9 mouse cellular contexts compared by ENCODE assay signal in the genomic region with DNA sequence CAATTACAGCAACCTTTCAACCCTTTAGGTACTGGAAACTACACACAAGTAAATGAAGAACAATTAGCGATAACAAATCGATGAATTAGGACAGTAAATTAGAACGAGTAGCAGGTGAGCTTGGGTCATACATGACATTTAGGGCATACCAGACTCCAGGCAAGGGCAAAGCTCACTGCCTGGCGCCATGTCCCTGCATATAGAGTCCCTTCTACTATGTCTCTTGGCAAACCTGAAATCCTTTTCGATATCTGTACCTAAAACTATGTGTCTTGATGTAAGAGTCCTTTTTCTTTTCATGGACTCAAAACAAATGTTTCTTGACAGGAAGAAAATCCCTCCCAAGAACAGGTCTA. TPM values are rescaled to one million over a fixed set of nuclear protein-coding genes. Genes with fewer than 3 reads are reported as not detected.
DNase-seq lines count a peak whose midpoint lies in the region; ATAC-seq and TF ChIP-seq lines count a peak whose summit lies in the region.
"Had no signal": no experiment of that assay in that cellular context is flagged by ENCODE, and none has a peak within 500 bp of the region (broad histone marks: within the 10 kb centered on the region; RNA-seq: fewer than 3 reads in every experiment).

No protein-coding gene starts in this region.

- H3K4me1 ChIP-seq in forebrain, embryonic 11.5 days (replicated peaks; ENCODE audit: control insufficient read depth, insufficient read depth, low read length): peaks cover 18% of the 10 kb centered on the region
- peaks cover 26% of the 10 kb centered on the region; the same call in 1 of the 2 replicates for H3K4me1 ChIP-seq in forebrain, postnatal 0 days (ENCODE audit: insufficient read depth)
- H3K4me1 ChIP-seq in hindbrain, embryonic 13.5 days (replicated peaks): peaks cover 50% of the 10 kb centered on the region
- peaks cover 8% of the 10 kb centered on the region for H3K4me1 ChIP-seq in hindbrain, embryonic 11.5 days (replicated peaks; ENCODE audit: control insufficient read depth, insufficient read depth, low read length)
- H3K4me1 ChIP-seq in hindbrain, embryonic 15.5 days (replicated peaks): peaks cover 46% of the 10 kb centered on the region
- peaks cover 50% of the 10 kb centered on the region for H3K4me1 ChIP-seq in midbrain, embryonic 15.5 days

- 0 out of 2 replicates have a peak overlapping the region, but pooled peaks have one; percentile 2 for H3K4me2 ChIP-seq in forebrain, embryonic 11.5 days (ENCODE audit: low read depth, low read length, severe bottlenecking)
- H3K4me2 ChIP-seq in forebrain, postnatal 0 days (ENCODE audit: low read depth): no peak overlapping the region
- peak overlapping the region; percentile 27; the same call in 1 of the 2 replicates for H3K4me2 ChIP-seq in hindbrain, embryonic 13.5 days
- H3K4me2 ChIP-seq in hindbrain, embryonic 11.5 days (replicated peaks; ENCODE audit: low read depth, low read length): no peak overlapping the region
- no peak overlapping the region for H3K4me2 ChIP-seq in hindbrain, embryonic 15.5 days
- 0 out of 2 replicates have a peak overlapping the region, but pooled peaks have one; percentile 6 for H3K4me2 ChIP-seq in midbrain, embryonic 15.5 days

- H3K9me3 ChIP-seq in forebrain, embryonic 11.5 days (ENCODE audit: control insufficient read depth, low read length): no peaks in the 10 kb centered on the region
- no peaks in the 10 kb centered on the region for H3K9me3 ChIP-seq in forebrain, postnatal 0 days (ENCODE audit: low read length)
- H3K9me3 ChIP-seq in hindbrain, embryonic 13.5 days: no peaks in the 10 kb centered on the region
- no peaks in the 10 kb centered on the region for H3K9me3 ChIP-seq in hindbrain, embryonic 11.5 days (ENCODE audit: control insufficient read depth, low read length)
- no peaks in the 10 kb centered on the region for H3K9me3 ChIP-seq in hindbrain, embryonic 15.5 days
- H3K9me3 ChIP-seq in midbrain, embryonic 15.5 days: no peaks in the 10 kb centered on the region

- no peak; the same call in 1 of the 2 replicates for ATAC-seq in forebrain, embryonic 11.5 days (replicated peaks; ENCODE audit: low FRiP score)
- no peak for ATAC-seq in forebrain, postnatal 0 days
- no peak for ATAC-seq in hindbrain, embryonic 13.5 days (ENCODE audit: low FRiP score)
- ATAC-seq in hindbrain, embryonic 11.5 days (ENCODE audit: low FRiP score): no peak; the same call in 1 of the 2 replicates
- ATAC-seq in hindbrain, embryonic 15.5 days (ENCODE audit: low FRiP score, low read depth): no peak
- peak; percentile 2; the same call in 1 of the 2 replicates for ATAC-seq in midbrain, embryonic 15.5 days (replicated peaks)
- ATAC-seq: lung, postnatal 0 days had no signal

- no peak overlapping the region for H3K4me3 ChIP-seq in forebrain, embryonic 11.5 days (ENCODE audit: low read depth, low read length)
- H3K4me3 ChIP-seq in forebrain, postnatal 0 days (ENCODE audit: low read depth, low read length): no peak overlapping the region
- no peak overlapping the region for H3K4me3 ChIP-seq in hindbrain, embryonic 13.5 days
- no peak overlapping the region for H3K4me3 ChIP-seq in hindbrain, embryonic 11.5 days (ENCODE audit: low read depth, low read length)
- H3K4me3 ChIP-seq in hindbrain, embryonic 15.5 days: no peak overlapping the region
- H3K4me3 ChIP-seq in midbrain, embryonic 15.5 days: no peak overlapping the region

- no peak for TF ChIP-seq CTCF in forebrain, postnatal 0 days (IDR thresholded peaks at IDR 0.05; ENCODE audit: low read depth)

- WGBS in forebrain, embryonic 11.5 days: 29% methylated on average over 5 of the region's 5 CpGs
- WGBS in forebrain, postnatal 0 days: 16% methylated on average over 5 of the region's 5 CpGs
- WGBS in hindbrain, embryonic 13.5 days: 27% methylated on average over 5 of the region's 5 CpGs
- WGBS in hindbrain, embryonic 11.5 days: 39% methylated on average over 5 of the region's 5 CpGs
- 37% methylated on average over 5 of the region's 5 CpGs for WGBS in hindbrain, embryonic 15.5 days
- 33% methylated on average over 5 of the region's 5 CpGs for WGBS in midbrain, embryonic 15.5 days

- no peak for DNase-seq in forebrain, embryonic 11.5 days (ENCODE audit: low spot score)
- DNase-seq in forebrain, postnatal 0 days: no peak
- no peak for DNase-seq in hindbrain, embryonic 11.5 days (ENCODE audit: low spot score)
- no peak for DNase-seq in spleen, adult 18-20 months
- no peak for DNase-seq in urinary bladder, postnatal 25 days (ENCODE audit: low spot score)

- H3K27ac ChIP-seq in forebrain, embryonic 11.5 days (ENCODE audit: low read depth, low read length): peak overlapping the region; percentile 58; the same call in 1 of the 2 replicates
- H3K27ac ChIP-seq in forebrain, postnatal 0 days (ENCODE audit: low read depth, low read length): no peak overlapping the region
- peak overlapping the region; percentile 74 for H3K27ac ChIP-seq in hindbrain, embryonic 13.5 days
- no peak overlapping the region for H3K27ac ChIP-seq in hindbrain, embryonic 11.5 days (ENCODE audit: low read depth, low read length)
- H3K27ac ChIP-seq in hindbrain, embryonic 15.5 days (replicated peaks): peak overlapping the region; percentile 38; the same call in 1 of the 2 replicates
- peak overlapping the region; percentile 23 for H3K27ac ChIP-seq in midbrain, embryonic 15.5 days

- H3K36me3 ChIP-seq in forebrain, embryonic 11.5 days (ENCODE audit: control insufficient read depth, insufficient read depth, low read length): no peaks in the 10 kb centered on the region
- no peaks in the 10 kb centered on the region for H3K36me3 ChIP-seq in forebrain, postnatal 0 days (ENCODE audit: insufficient read depth)
- no peaks in the 10 kb centered on the region for H3K36me3 ChIP-seq in hindbrain, embryonic 13.5 days
- H3K36me3 ChIP-seq in hindbrain, embryonic 11.5 days (ENCODE audit: control insufficient read depth, insufficient read depth, low read length): no peaks in the 10 kb centered on the region
- H3K36me3 ChIP-seq in hindbrain, embryonic 15.5 days: no peaks in the 10 kb centered on the region
- no peaks in the 10 kb centered on the region for H3K36me3 ChIP-seq in midbrain, embryonic 15.5 days (replicated peaks)

- no peak overlapping the region for H3K9ac ChIP-seq in forebrain, embryonic 11.5 days (ENCODE audit: low read length)
- H3K9ac ChIP-seq in forebrain, postnatal 0 days: no peak overlapping the region
- H3K9ac ChIP-seq in hindbrain, embryonic 13.5 days: no peak overlapping the region
- no peak overlapping the region for H3K9ac ChIP-seq in hindbrain, embryonic 11.5 days (ENCODE audit: low read depth, low read length)
- no peak overlapping the region for H3K9ac ChIP-seq in hindbrain, embryonic 15.5 days
- no peak overlapping the region for H3K9ac ChIP-seq in midbrain, embryonic 15.5 days

- H3K27me3 ChIP-seq in forebrain, embryonic 11.5 days (ENCODE audit: control insufficient read depth, insufficient read depth, low read length): peaks cover 4% of the 10 kb centered on the region; the same call in 1 of the 2 replicates
- H3K27me3 ChIP-seq in forebrain, postnatal 0 days (ENCODE audit: insufficient read depth, low read length): no peaks in the 10 kb centered on the region
- H3K27me3 ChIP-seq in hindbrain, embryonic 13.5 days: no peaks in the 10 kb centered on the region
- no peaks in the 10 kb centered on the region for H3K27me3 ChIP-seq in hindbrain, embryonic 11.5 days (ENCODE audit: control insufficient read depth, insufficient read depth, low read length)
- H3K27me3 ChIP-seq in hindbrain, embryonic 15.5 days: no peaks in the 10 kb centered on the region
- H3K27me3 ChIP-seq in midbrain, embryonic 15.5 days (replicated peaks): no peaks in the 10 kb centered on the region

RNA-seq across cellular contexts. Expression of a gene that starts 53.5 kb away (rescaled TPM):
- polyA plus RNA-seq in forebrain, embryonic 11.5 days (2014; fragmentation: Nextera tagmentation; extraction: Ambion mirVana): 29.4 and 30.6 TPM in 2 replicates
- total RNA-seq in forebrain, postnatal 0 days (2014; rRNA removed): 31.0 and 40.9 TPM in 2 replicates
- 30.0 and 34.8 TPM in 2 replicates for polyA plus RNA-seq in forebrain, postnatal 0 days (2015; fragmentation: Nextera tagmentation; extraction: Ambion mirVana)
- 28.0 and 31.2 TPM in 2 replicates for polyA plus RNA-seq in hindbrain, embryonic 13.5 days (2015; fragmentation: Nextera tagmentation; extraction: Ambion mirVana)
- 26.5 and 35.5 TPM in 2 replicates for polyA plus RNA-seq in hindbrain, embryonic 11.5 days (2014; fragmentation: Nextera tagmentation; extraction: Ambion mirVana)
- 32.5 and 33.0 TPM in 2 replicates for polyA plus RNA-seq in hindbrain, embryonic 15.5 days (2015; fragmentation: Nextera tagmentation; extraction: Ambion mirVana)
- polyA plus RNA-seq in midbrain, embryonic 15.5 days (2015; fragmentation: Nextera tagmentation; extraction: Ambion mirVana): 34.8 and 38.3 TPM in 2 replicates

Comparison
In these comparisons a context has a peak if more than half of its experiments do, and no peak if none do; other contexts are left out.
1. H3K27ac ChIP-seq: peak in forebrain, embryonic 11.5 days (single experiment), hindbrain, embryonic 13.5 days (single experiment), hindbrain, embryonic 15.5 days (single experiment) and midbrain, embryonic 15.5 days (single experiment); none in forebrain, postnatal 0 days (single experiment) and hindbrain, embryonic 11.5 days (single experiment).
2. H3K4me2 ChIP-seq: peak in forebrain, embryonic 11.5 days (single experiment), hindbrain, embryonic 13.5 days (single experiment) and midbrain, embryonic 15.5 days (single experiment); none in forebrain, postnatal 0 days (single experiment), hindbrain, embryonic 11.5 days (single experiment) and hindbrain, embryonic 15.5 days (single experiment).